Mouse (Mus musculus) stomach, embryonic 14.5 days (tissue): ENCODE results near the gene Brd2. TPM values are rescaled to one million over a fixed set of nuclear protein-coding genes. Genes with fewer than 3 reads are reported as not detected.

Experiments
- ATAC-seq: fragments of 200-750 bp; cut with Nextera tagmentation; 2 replicates; pipeline ENCODE4 v1.8.0; 2017; ENCODE audit warnings: low read depth, moderate TSS enrichment; ENCODE audit not compliant: insufficient number of reproducible peaks, insufficient read depth, low FRiP score
- H3K27ac ChIP-seq: fragments of 300-500 bp; sonication (generic); 2 replicates; pipeline ENCODE4 v1.5.1; 2014; ENCODE audit warnings: mild to moderate bottlenecking, low read length, moderate library complexity, mixed read lengths
- H3K27me3 ChIP-seq: fragments of 300-500 bp; sonication (generic); 2 replicates; pipeline ENCODE4 v1.6.1; 2014; ENCODE audit warnings: low read length, control low read depth, mixed read lengths; ENCODE audit not compliant: control insufficient read depth, insufficient read depth
- H3K36me3 ChIP-seq: fragments of 300-500 bp; sonication (generic); 2 replicates; pipeline ENCODE4 v1.6.1; 2014; ENCODE audit warnings: mild to moderate bottlenecking, control low read depth, low read length, moderate library complexity, mixed read lengths; ENCODE audit not compliant: control insufficient read depth, insufficient read depth
- H3K4me1 ChIP-seq: fragments of 300-500 bp; sonication (generic); 2 replicates; pipeline ENCODE4 v1.6.1; 2014; ENCODE audit warnings: low read length, control low read depth, mixed read lengths; ENCODE audit not compliant: control insufficient read depth, insufficient read depth
- H3K4me2 ChIP-seq: fragments of 300-500 bp; sonication (generic); replicated peaks from 2 replicates; pipeline ENCODE4 v1.6.1; 2014; ENCODE audit warnings: low read depth, low read length, control low read depth
- H3K4me3 ChIP-seq: fragments of 300-500 bp; sonication (generic); 2 replicates; pipeline ENCODE4 v1.5.1; 2014; ENCODE audit warnings: low read depth, low read length, control low read depth
- H3K9ac ChIP-seq: fragments of 300-500 bp; sonication (generic); replicated peaks from 2 replicates; pipeline ENCODE4 v1.6.1; 2014; ENCODE audit warnings: low read depth, mild to moderate bottlenecking, control low read depth, low read length, moderate library complexity, mixed read lengths
- H3K9me3 ChIP-seq: fragments of 300-500 bp; sonication (generic); 2 replicates; pipeline ENCODE4 v1.6.1; 2016; ENCODE audit warnings: low read depth, low read length, control low read depth; ENCODE audit not compliant: control insufficient read depth
- WGBS: fragments of 180-500 bp; shearing (Covaris S2); extraction: QIAGEN DNeasy Blood & Tissue Kit; methylation state at CpG from one replicate; pipeline ENCODE4 v1.1.7; 2014; 5-methylcytosine and 5-hydroxymethylcytosine counted together
- polyA plus RNA-seq: library from polyadenylated mRNA; unstranded; fragments of >200 nt; fragmentation: Nextera tagmentation; extraction: Ambion mirVana; gene quantifications from 2 replicates; pipeline ENCODE4 v1.2.1, GENCODE M21; 2014

Brd2 gene
- 150 and 152 TPM in 2 replicates for polyA plus RNA-seq

- Histone ChIP-seq H3K4me2 (peak within 1 kb of the TSS; percentile 98), H3K36me3 (peaks cover 10% of the 10 kb centered on the region), H3K9ac (peak within 1 kb of the TSS; percentile 90), H3K9me3 (no peaks in the 10 kb centered on the region), H3K4me1 (peaks cover 8% of the 10 kb centered on the region), H3K27ac (peak within 1 kb of the TSS; percentile 100), H3K27me3 (no peaks in the 10 kb centered on the region), H3K4me3 (peak within 1 kb of the TSS; percentile 99)
- peak; percentile 56 for ATAC-seq
- whole genome bisulfite sequencing = 1% methylated on average over 70 of the region's 75 CpGs
Measured at GRCm38 (mm10) chr17:34122188-34122984, at the start of gene Brd2. Gene Brd2, minus strand, starts transcription at chr17:34122634.

GRCm38 (mm10) chr17:34170877-34171498 is 48.6 kb upstream of the Brd2 start:
- no peak for ATAC-seq
- H3K9ac ChIP-seq = no peak overlapping the region
- no peaks in the 10 kb centered on the region for H3K4me1 ChIP-seq
- H3K4me2 ChIP-seq = no peak overlapping the region
- H3K4me3 ChIP-seq = no peak overlapping the region
- no peaks in the 10 kb centered on the region for H3K27me3 ChIP-seq
- no peak overlapping the region for H3K27ac ChIP-seq
- H3K9me3 ChIP-seq = no peaks in the 10 kb centered on the region; the same call in 1 of the 2 replicates
- no peaks in the 10 kb centered on the region for H3K36me3 ChIP-seq
- WGBS = 40% methylated on average over 13 of the region's 13 CpGs

- no peak overlapping the region for H3K27ac ChIP-seq
- 24% methylated on average over 4 of the region's 4 CpGs for WGBS
- no peaks in the 10 kb centered on the region; the same call in 1 of the 2 replicates for H3K9me3 ChIP-seq
- H3K4me2 ChIP-seq = no peak overlapping the region
- no peak for ATAC-seq
- no peaks in the 10 kb centered on the region for H3K27me3 ChIP-seq
- no peak overlapping the region for H3K9ac ChIP-seq
- H3K4me3 ChIP-seq = no peak overlapping the region
- no peaks in the 10 kb centered on the region for H3K36me3 ChIP-seq
- H3K4me1 ChIP-seq = no peaks in the 10 kb centered on the region
Measured at GRCm38 (mm10) chr17:34170487-34170876, 48.0 kb upstream of the Brd2 start.

GRCm38 (mm10) chr17:34169279-34169678 is 46.8 kb upstream of the Brd2 start:
- ATAC-seq = no peak
- H3K9me3 ChIP-seq = no peaks in the 10 kb centered on the region; the same call in 1 of the 2 replicates
- H3K4me3 ChIP-seq = no peak overlapping the region
- no peaks in the 10 kb centered on the region for H3K4me1 ChIP-seq
- 2% methylated on average over 2 of the region's 2 CpGs for WGBS
- H3K27me3 ChIP-seq = no peaks in the 10 kb centered on the region
- H3K9ac ChIP-seq = no peak overlapping the region
- H3K27ac ChIP-seq = no peak overlapping the region
- H3K36me3 ChIP-seq = no peaks in the 10 kb centered on the region
- no peak overlapping the region for H3K4me2 ChIP-seq

- H3K4me3 ChIP-seq = no peak overlapping the region
- H3K4me2 ChIP-seq = no peak overlapping the region
- H3K4me1 ChIP-seq = no peaks in the 10 kb centered on the region
- WGBS = 80% methylated on average over 6 of the region's 6 CpGs
- H3K9me3 ChIP-seq = no peaks in the 10 kb centered on the region
- no peak overlapping the region for H3K9ac ChIP-seq
- no peaks in the 10 kb centered on the region for H3K27me3 ChIP-seq
- H3K27ac ChIP-seq = no peak overlapping the region
- ATAC-seq = no peak
- no peaks in the 10 kb centered on the region for H3K36me3 ChIP-seq
Measured at GRCm38 (mm10) chr17:34165033-34165730, 42.7 kb upstream of the Brd2 start.

GRCm38 (mm10) chr17:34164202-34164895 is 41.9 kb upstream of the Brd2 start:
- 39% methylated on average over 9 of the region's 9 CpGs for WGBS
- Histone ChIP-seq H3K4me3 (no peak overlapping the region), H3K4me1 (no peaks in the 10 kb centered on the region), H3K36me3 (no peaks in the 10 kb centered on the region), H3K27ac (no peak overlapping the region), H3K9ac (no peak overlapping the region), H3K4me2 (no peak overlapping the region), H3K9me3 (no peaks in the 10 kb centered on the region), H3K27me3 (no peaks in the 10 kb centered on the region)
- ATAC-seq = no peak

- H3K27ac ChIP-seq = no peak overlapping the region
- H3K36me3 ChIP-seq = no peaks in the 10 kb centered on the region
- WGBS = 51% methylated on average over 5 of the region's 5 CpGs
- ATAC-seq = no peak
- no peaks in the 10 kb centered on the region for H3K27me3 ChIP-seq
- H3K9ac ChIP-seq = no peak overlapping the region
- H3K4me2 ChIP-seq = no peak overlapping the region
- no peaks in the 10 kb centered on the region for H3K4me1 ChIP-seq
- no peak overlapping the region for H3K4me3 ChIP-seq
- no peaks in the 10 kb centered on the region for H3K9me3 ChIP-seq
Measured at GRCm38 (mm10) chr17:34155534-34155933, 33.1 kb upstream of the Brd2 start.

- Histone ChIP-seq H3K4me2 (no peak within 1 kb of the TSS), H3K4me3 (no peak within 1 kb of the TSS), H3K27me3 (no peaks in the 10 kb centered on the region), H3K9me3 (no peaks in the 10 kb centered on the region), H3K27ac (no peak within 1 kb of the TSS), H3K36me3 (no peaks in the 10 kb centered on the region), H3K9ac (no peak within 1 kb of the TSS), H3K4me1 (no peaks in the 10 kb centered on the region)
- 56% methylated on average over 4 of the region's 4 CpGs for WGBS
- ATAC-seq = peak; percentile 65; the same call in 1 of the 2 replicates
Measured at GRCm38 (mm10) chr17:34152923-34153322, 30.5 kb upstream of the Brd2 start, which contains the start of gene H2-DMb1. Gene H2-DMb1, plus strand, starts transcription at chr17:34153072.
